Mouse (Mus musculus) liver, adult 2 months (tissue): ENCODE measurements around the gene Mgst1.

Experiments used
- CTCF ChIP-seq: fragments of 200-500 bp; IDR thresholded peaks from 2 replicates; pipeline ENCODE4 v1.5.1; 2011; ENCODE audit warnings: low read depth, low read length, control low read depth
- POLR2A ChIP-seq: fragments of 200-500 bp; IDR thresholded peaks from 2 replicates; pipeline ENCODE4 v1.6.1; 2011; ENCODE audit warnings: low read length, control low read depth; ENCODE audit not compliant: insufficient read depth; ENCODE audit errors: extremely low read depth

- TF ChIP-seq CTCF (no peak), POLR2A (no peak)
These were observed 31.5 kb downstream of the Mgst1 start for GRCm38 (mm10) chr6:138171480-138172224.
